Mouse (Mus musculus): Measurements from ENCODE around the gene Sp6.

Gene Sp6

GRCm38 (mm10) chr11:97021873-97022484 lies 8.8 kb downstream of the Sp6 start:
- DNase-seq (ENCODE audit: low spot score), result no peak

- DNase-seq (ENCODE audit: low spot score), result no peak
These were observed 11.8 kb downstream of the Sp6 start for GRCm38 (mm10) chr11:97024977-97025376.

GRCm38 (mm10) chr11:97025721-97026344 lies 12.6 kb downstream of the Sp6 start:
- DNase-seq (ENCODE audit: low spot score), result peak; percentile 70

GRCm38 (mm10) chr11:97029686-97030417 lies 16.7 kb downstream of the Sp6 start, which contains the start of gene Scrn2:
Gene Scrn2 (plus strand): TSS chr11:97029938.
- no peak for DNase-seq (ENCODE audit: low spot score)

GRCm38 (mm10) chr11:97030426-97030825 lies 17.2 kb downstream of the Sp6 start:
- DNase-seq (ENCODE audit: low spot score), result no peak

- DNase-seq (ENCODE audit: low spot score), result no peak
These were observed 18.8 kb downstream of the Sp6 start for GRCm38 (mm10) chr11:97031977-97032376.

GRCm38 (mm10) chr11:97032499-97032898 lies 19.3 kb downstream of the Sp6 start:
- no peak for DNase-seq (ENCODE audit: low spot score)

- DNase-seq (ENCODE audit: low spot score), result no peak
These were observed 20.6 kb downstream of the Sp6 start for GRCm38 (mm10) chr11:97033781-97034180.

- DNase-seq (ENCODE audit: low spot score), result no peak
These were observed 22.9 kb downstream of the Sp6 start for GRCm38 (mm10) chr11:97036141-97036540.

GRCm38 (mm10) chr11:97038881-97039280 lies 25.7 kb downstream of the Sp6 start:
- DNase-seq (ENCODE audit: low spot score), result no peak

- DNase-seq (ENCODE audit: low spot score), result no peak
These were observed 27.3 kb downstream of the Sp6 start for GRCm38 (mm10) chr11:97040301-97041021.

GRCm38 (mm10) chr11:97041022-97041899 lies 28.1 kb downstream of the Sp6 start, which contains the start of the genes Lrrc46 and Mrpl10:
Gene Lrrc46 (minus strand): TSS chr11:97041407.
Gene Mrpl10 (plus strand): TSS chr11:97041560.
- peak; percentile 60 for DNase-seq (ENCODE audit: low spot score)

GRCm38 (mm10) chr11:97044902-97045301 lies 31.7 kb downstream of the Sp6 start:
- no peak for DNase-seq (ENCODE audit: low spot score)

- no peak for DNase-seq (ENCODE audit: low spot score)
These were observed 32.7 kb downstream of the Sp6 start for GRCm38 (mm10) chr11:97045861-97046260.

GRCm38 (mm10) chr11:97048090-97048650 lies 35.0 kb downstream of the Sp6 start:
- DNase-seq (ENCODE audit: low spot score), result no peak

GRCm38 (mm10) chr11:97049492-97050085 lies 36.4 kb downstream of the Sp6 start:
- no peak for DNase-seq (ENCODE audit: low spot score)

- no peak for DNase-seq (ENCODE audit: low spot score)
These were observed 37.2 kb downstream of the Sp6 start, which contains the start of gene Osbpl7 for GRCm38 (mm10) chr11:97050216-97050943. Gene Osbpl7 (plus strand): TSS chr11:97050628.

- DNase-seq (ENCODE audit: low spot score), result no peak
These were observed 37.9 kb downstream of the Sp6 start for GRCm38 (mm10) chr11:97050944-97051586.

- DNase-seq (ENCODE audit: low spot score), result no peak
These were observed 39.0 kb downstream of the Sp6 start for GRCm38 (mm10) chr11:97052219-97052646.

Measured in urinary bladder, postnatal 10 days (tissue).